Mouse (Mus musculus) kidney, embryonic 14.5 days (tissue): ENCODE results near the gene Ap1m2. TPM values are rescaled to one million over a fixed set of nuclear protein-coding genes. Genes with fewer than 3 reads are reported as not detected.
A peak's percentile ranks its signal among the peaks of the same experiment; 100 is the strongest.

Source experiments
- ATAC-seq: fragments of 200-750 bp; cut with Nextera tagmentation; 2 replicates; pipeline ENCODE4 v1.8.0; 2017; ENCODE audit warnings: moderate number of reproducible peaks, mild to moderate bottlenecking, moderate TSS enrichment, moderate library complexity; ENCODE audit not compliant: low FRiP score, low TSS enrichment
- H3K27ac ChIP-seq: fragments of 300-500 bp; sonication (generic); 2 replicates; pipeline ENCODE4 v1.5.1; 2014; ENCODE audit warnings: low read depth, mild to moderate bottlenecking, low read length, moderate library complexity, mixed read lengths
- H3K27me3 ChIP-seq: fragments of 300-500 bp; sonication (generic); 2 replicates; pipeline ENCODE4 v1.6.1; 2014; ENCODE audit warnings: mild to moderate bottlenecking, low read length; ENCODE audit not compliant: control insufficient read depth, insufficient read depth
- H3K36me3 ChIP-seq: fragments of 300-500 bp; sonication (generic); 2 replicates; pipeline ENCODE4 v1.6.1; 2014; ENCODE audit warnings: low read length, mixed read lengths; ENCODE audit not compliant: control insufficient read depth, insufficient read depth
- H3K4me1 ChIP-seq: fragments of 300-500 bp; sonication (generic); 2 replicates; pipeline ENCODE4 v1.6.1; 2014; ENCODE audit warnings: low read length, mixed read lengths; ENCODE audit not compliant: control insufficient read depth, insufficient read depth
- H3K4me2 ChIP-seq: fragments of 300-500 bp; sonication (generic); replicated peaks from 2 replicates; pipeline ENCODE4 v1.6.1; 2014; ENCODE audit warnings: low read depth, mild to moderate bottlenecking, low read length
- H3K4me3 ChIP-seq: fragments of 300-500 bp; sonication (generic); 2 replicates; pipeline ENCODE4 v1.5.1; 2014; ENCODE audit warnings: mild to moderate bottlenecking, low read length
- H3K9ac ChIP-seq: fragments of 300-500 bp; sonication (generic); 2 replicates; pipeline ENCODE4 v1.6.1; 2014; ENCODE audit warnings: low read depth, mild to moderate bottlenecking, low read length, moderate library complexity
- H3K9me3 ChIP-seq: fragments of 300-500 bp; sonication (generic); 2 replicates; pipeline ENCODE4 v1.6.1; 2016; ENCODE audit warnings: low read length; ENCODE audit not compliant: control insufficient read depth
- WGBS: fragments of 180-500 bp; shearing (Covaris S2); extraction: QIAGEN DNeasy Blood & Tissue Kit; methylation state at CpG from one replicate; pipeline ENCODE4 v1.1.7; 2014; 5-methylcytosine and 5-hydroxymethylcytosine counted together
- polyA plus RNA-seq: library from polyadenylated mRNA; unstranded; fragments of >200 nt; fragmentation: Nextera tagmentation; extraction: Ambion mirVana; gene quantifications from 2 replicates; pipeline ENCODE4 v1.2.1, GENCODE M21; 2014

Ap1m2 gene
- polyA plus RNA-seq, 1 experiment from 2014 or later = 36.0 TPM

GRCm38 (mm10) chr9:21249629-21250508 lies 62.3 kb downstream of the Ap1m2 start:
- Histone ChIP-seq H3K36me3 (no peaks in the 10 kb centered on the region), H3K4me3 (no peak overlapping the region), H3K4me1 (no peaks in the 10 kb centered on the region), H3K27ac (no peak overlapping the region), H3K27me3 (peaks cover 52% of the 10 kb centered on the region), H3K9me3 (no peaks in the 10 kb centered on the region), H3K9ac (no peak overlapping the region), H3K4me2 (no peak overlapping the region)
- WGBS = 17% methylated on average over 17 of the region's 17 CpGs
- ATAC-seq = peak; percentile 17; the same call in 1 of the 2 replicates

- peak within 1 kb of the TSS; percentile 35 for H3K4me2 ChIP-seq
- H3K4me3 ChIP-seq = peak within 1 kb of the TSS; percentile 26
- no peaks in the 10 kb centered on the region for H3K9me3 ChIP-seq
- H3K27me3 ChIP-seq = peaks cover 67% of the 10 kb centered on the region
- H3K9ac ChIP-seq = no peak within 1 kb of the TSS
- H3K4me1 ChIP-seq = peaks cover 9% of the 10 kb centered on the region
- H3K27ac ChIP-seq = no peak within 1 kb of the TSS
- H3K36me3 ChIP-seq = no peaks in the 10 kb centered on the region
- under 1% methylated on average over 30 of the region's 30 CpGs for WGBS
- 0 out of 2 replicates have a peak, but pooled peaks have one; percentile 18 for ATAC-seq
Observed at GRCm38 (mm10) chr9:21248326-21248725, 63.8 kb downstream of the Ap1m2 start, which contains the start of gene S1pr5. TSS of gene S1pr5 (minus strand) at chr9:21248443.

GRCm38 (mm10) chr9:21246342-21246741 lies 65.8 kb downstream of the Ap1m2 start:
- Histone ChIP-seq H3K9me3 (peaks cover 3% of the 10 kb centered on the region; the same call in 1 of the 2 replicates), H3K9ac (no peak overlapping the region), H3K27me3 (peaks cover 74% of the 10 kb centered on the region), H3K4me3 (no peak overlapping the region), H3K36me3 (no peaks in the 10 kb centered on the region), H3K27ac (no peak overlapping the region), H3K4me2 (no peak overlapping the region), H3K4me1 (peaks cover 9% of the 10 kb centered on the region)
- no peak for ATAC-seq
- 88% methylated on average over 1 of the region's 1 CpGs for WGBS

GRCm38 (mm10) chr9:21245113-21245487 lies 67.0 kb downstream of the Ap1m2 start:
- 3% methylated on average over 13 of the region's 16 CpGs for WGBS
- Histone ChIP-seq H3K36me3 (no peaks in the 10 kb centered on the region), H3K27me3 (peaks cover 66% of the 10 kb centered on the region), H3K4me3 (peak overlapping the region; percentile 38), H3K27ac (no peak overlapping the region), H3K9me3 (peaks cover 3% of the 10 kb centered on the region; the same call in 1 of the 2 replicates), H3K4me2 (peak overlapping the region; percentile 64), H3K9ac (peak overlapping the region; percentile 25; the same call in 1 of the 2 replicates), H3K4me1 (peaks cover 10% of the 10 kb centered on the region)
- no peak for ATAC-seq

GRCm38 (mm10) chr9:21244428-21245112 lies 67.6 kb downstream of the Ap1m2 start:
- H3K27ac ChIP-seq = no peak overlapping the region

More at GRCm38 (mm10) chr9:21244428-21245112, 67.6 kb downstream of the Ap1m2 start:
- Histone ChIP-seq H3K36me3 (no peaks in the 10 kb centered on the region), H3K4me2 (peak overlapping the region; percentile 64), H3K4me3 (peak overlapping the region; percentile 38), H3K4me1 (peaks cover 15% of the 10 kb centered on the region), H3K9ac (peak overlapping the region; percentile 25; the same call in 1 of the 2 replicates), H3K27me3 (peaks cover 61% of the 10 kb centered on the region), H3K9me3 (peaks cover 3% of the 10 kb centered on the region; the same call in 1 of the 2 replicates)
- under 1% methylated on average over 72 of the region's 72 CpGs for WGBS
- ATAC-seq = peak; percentile 37; the same call in 1 of the 2 replicates

Other genes with a start within 250 kb of the Ap1m2 start
- gene Zglp1, start 245.2 kb downstream of the Ap1m2 start, polyA plus RNA-seq = 2.1 TPM in 1 of 2 replicates, not detected in the other
- 0.64 and 0.90 TPM in 2 replicates for gene Gm49373, start 239.2 kb downstream of the Ap1m2 start, polyA plus RNA-seq
- 62.6 and 82.3 TPM in 2 replicates for gene Fdx1l, start 238.7 kb downstream of the Ap1m2 start, polyA plus RNA-seq
- 2.8 and 3.1 TPM in 2 replicates for gene Gm38431, start 220.3 kb downstream of the Ap1m2 start, polyA plus RNA-seq
- 70.6 and 96.0 TPM in 2 replicates for gene Raver1, start 220.3 kb downstream of the Ap1m2 start, polyA plus RNA-seq
- gene Tyk2, start 181.1 kb downstream of the Ap1m2 start, polyA plus RNA-seq = 5.6 and 8.7 TPM in 2 replicates
- gene Cdc37, start 162.4 kb downstream of the Ap1m2 start, polyA plus RNA-seq = 366 and 377 TPM in 2 replicates
- gene Pde4a, start 146.6 kb downstream of the Ap1m2 start, polyA plus RNA-seq = 13.7 and 14.0 TPM in 2 replicates
- 26.8 and 34.2 TPM in 2 replicates for gene Keap1, start 73.0 kb downstream of the Ap1m2 start, polyA plus RNA-seq
- gene S1pr5, start 63.9 kb downstream of the Ap1m2 start, polyA plus RNA-seq = 0.07 and 0.19 TPM in 2 replicates
- gene Atg4d, start 47.0 kb downstream of the Ap1m2 start, polyA plus RNA-seq = 35.5 and 43.7 TPM in 2 replicates
- 15.3 and 18.6 TPM in 2 replicates for gene Kri1, start 24.4 kb downstream of the Ap1m2 start, polyA plus RNA-seq
- gene Cdkn2d, start 20.9 kb downstream of the Ap1m2 start, polyA plus RNA-seq = 45.3 and 56.2 TPM in 2 replicates
- 46.2 and 80.5 TPM in 2 replicates for gene Slc44a2, start 8.4 kb upstream of the Ap1m2 start, polyA plus RNA-seq
- 122 and 235 TPM in 2 replicates for gene Ilf3, start 55.5 kb upstream of the Ap1m2 start, polyA plus RNA-seq
- gene Qtrt1, start 99.5 kb upstream of the Ap1m2 start, polyA plus RNA-seq = 55.7 and 76.0 TPM in 2 replicates
- gene Dnm2, start 112.6 kb upstream of the Ap1m2 start, polyA plus RNA-seq = 47.8 and 66.1 TPM in 2 replicates
- gene Tmed1, start 197.9 kb upstream of the Ap1m2 start, polyA plus RNA-seq = 118 and 156 TPM in 2 replicates
- 3.8 and 4.8 TPM in 2 replicates for gene AB124611, start 213.8 kb upstream of the Ap1m2 start, polyA plus RNA-seq
- gene Carm1, start 234.6 kb upstream of the Ap1m2 start, polyA plus RNA-seq = 46.9 and 60.3 TPM in 2 replicates